Mouse (Mus musculus) stomach, postnatal 0 days (tissue): ENCODE measurements around the gene Rsrp1.

Experiments
- CTCF ChIP-seq: IDR thresholded peaks from 2 replicates; pipeline ENCODE4 v1.5.1; 2016; ENCODE audit warnings: antibody characterized with exemption, low read depth, mild to moderate bottlenecking, moderate library complexity
- EP300 ChIP-seq: optimal IDR thresholded peaks from 2 replicates; pipeline ENCODE3; 2016; ENCODE audit warnings: antibody characterized with exemption

GRCm38 (mm10) chr4:134955845-134956244 is 32.5 kb downstream of the Rsrp1 start:
- TF ChIP-seq CTCF: no peak
- no peak for TF ChIP-seq EP300
